Mouse (Mus musculus) intestine, embryonic 16.5 days (tissue): Measurements from ENCODE around the gene Spata18. TPM values are rescaled to one million over a fixed set of nuclear protein-coding genes. Genes with fewer than 3 reads are reported as not detected.

Experiments used
- ATAC-seq: fragments of 200-750 bp; cut with Nextera tagmentation; 2 replicates; pipeline ENCODE4 v1.8.0; 2017; ENCODE audit warnings: moderate TSS enrichment, moderate library complexity
- H3K27ac ChIP-seq: fragments of 300-500 bp; sonication (generic); 2 replicates; pipeline ENCODE4 v1.5.1; 2014; ENCODE audit warnings: mild to moderate bottlenecking, low read length
- H3K27me3 ChIP-seq: fragments of 300-500 bp; sonication (generic); replicated peaks from 2 replicates; pipeline ENCODE4 v1.6.1; 2014; ENCODE audit warnings: low read length, control low read depth, mixed read lengths; ENCODE audit not compliant: control insufficient read depth, insufficient read depth
- H3K36me3 ChIP-seq: fragments of 300-500 bp; sonication (generic); 2 replicates; pipeline ENCODE4 v1.6.1; 2014; ENCODE audit warnings: low read length, control low read depth; ENCODE audit not compliant: control insufficient read depth, insufficient read depth
- H3K4me1 ChIP-seq: fragments of 300-500 bp; sonication (generic); 2 replicates; pipeline ENCODE4 v1.6.1; 2014; ENCODE audit warnings: low read length, control low read depth, mixed read lengths; ENCODE audit not compliant: control insufficient read depth, insufficient read depth
- H3K4me2 ChIP-seq: fragments of 300-500 bp; sonication (generic); 2 replicates; pipeline ENCODE4 v1.6.1; 2014; ENCODE audit warnings: low read depth, low read length, control low read depth
- H3K4me3 ChIP-seq: fragments of 300-500 bp; sonication (generic); 2 replicates; pipeline ENCODE4 v1.5.1; 2014; ENCODE audit warnings: mild to moderate bottlenecking, low read length
- H3K9ac ChIP-seq: fragments of 300-500 bp; sonication (generic); 2 replicates; pipeline ENCODE4 v1.6.1; 2014; ENCODE audit warnings: low read depth, low read length
- H3K9me3 ChIP-seq: fragments of 300-500 bp; sonication (generic); 2 replicates; pipeline ENCODE4 v1.6.1; 2016; ENCODE audit warnings: low read length, control low read depth; ENCODE audit not compliant: control insufficient read depth
- WGBS: fragments of 180-500 bp; shearing (Covaris S2); extraction: QIAGEN DNeasy Blood & Tissue Kit; methylation state at CpG from one replicate; pipeline ENCODE4 v1.1.7; 2014; 5-methylcytosine and 5-hydroxymethylcytosine counted together
- polyA plus RNA-seq: library from polyadenylated mRNA; unstranded; fragments of >200 nt; fragmentation: Nextera tagmentation; extraction: Ambion mirVana; gene quantifications from 2 replicates; pipeline ENCODE4 v1.2.1, GENCODE M21; 2015

Spata18 gene
- polyA plus RNA-seq, 1 experiment from 2014 or later = 0.31 TPM

- H3K4me1 ChIP-seq = no peaks in the 10 kb centered on the region
- no peaks in the 10 kb centered on the region for H3K9me3 ChIP-seq
- H3K27me3 ChIP-seq = no peaks in the 10 kb centered on the region
- H3K36me3 ChIP-seq = no peaks in the 10 kb centered on the region
- WGBS = 85% methylated on average over 4 of the region's 4 CpGs
- no peak overlapping the region for H3K27ac ChIP-seq
- H3K9ac ChIP-seq = no peak overlapping the region
- no peak for ATAC-seq
- H3K4me3 ChIP-seq = no peak overlapping the region
- no peak overlapping the region for H3K4me2 ChIP-seq
These were observed 74.8 kb downstream of the Spata18 start for GRCm38 (mm10) chr5:73725981-73726380.

- ATAC-seq = peak; percentile 56
- Histone ChIP-seq H3K9me3 (no peaks in the 10 kb centered on the region), H3K27me3 (no peaks in the 10 kb centered on the region), H3K4me3 (no peak overlapping the region), H3K27ac (no peak overlapping the region), H3K9ac (no peak overlapping the region), H3K36me3 (no peaks in the 10 kb centered on the region), H3K4me1 (no peaks in the 10 kb centered on the region), H3K4me2 (no peak overlapping the region)
- WGBS = 44% methylated on average over 7 of the region's 7 CpGs
These were observed 77.5 kb downstream of the Spata18 start for GRCm38 (mm10) chr5:73728651-73729050.

Other genes with a start within 250 kb of the Spata18 start
- gene Cwh43, start 245.3 kb upstream of the Spata18 start, polyA plus RNA-seq = 0.13 and 0.16 TPM in 2 replicates
- gene Dcun1d4, start 170.4 kb upstream of the Spata18 start, polyA plus RNA-seq = 14.8 and 14.9 TPM in 2 replicates
- 7.2 and 10.3 TPM in 2 replicates for gene Lrrc66, start 18.9 kb upstream of the Spata18 start, polyA plus RNA-seq
- 16.5 and 16.6 TPM in 2 replicates for gene Sgcb, start 3.6 kb upstream of the Spata18 start, polyA plus RNA-seq